Mouse (Mus musculus) CH12.LX (cell line): ENCODE data around the gene Gbp2b. TPM values are rescaled to one million over a fixed set of nuclear protein-coding genes. Genes with fewer than 3 reads are reported as not detected.
A peak's percentile ranks its signal among the peaks of the same experiment; 100 is the strongest.
"Not testable (repeated sequence)": the region's sequence is repeated elsewhere in the genome, so short reads cannot be mapped to it uniquely, and the experiment has no call there.

Experiments
- DNase-seq: peaks from one replicate; pipeline ENCODE4 v3.0.0-alpha.2; 2013; ENCODE audit errors: extremely low read depth
- H3K27ac ChIP-seq: 2 replicates; pipeline ENCODE4 v1.5.1; 2012; ENCODE audit warnings: low read depth, mild to moderate bottlenecking, control low read depth, moderate library complexity; ENCODE audit not compliant: insufficient read depth
- H3K27me3 ChIP-seq: replicated peaks from 2 replicates; pipeline ENCODE3; 2012; ENCODE audit warnings: inconsistent platforms
- H3K36me3 ChIP-seq, 2 experiments: replicated peaks in 1 of 2; 2 replicates each; pipeline versions ENCODE3 to v1.6.1; 2012; ENCODE audit warnings: inconsistent platforms in 1 of 2, low read length in 1 of 2, mild to moderate bottlenecking in 1 of 2, mixed read lengths in 1 of 2, moderate library complexity in 1 of 2; ENCODE audit not compliant: control insufficient read depth in 1 of 2, insufficient read depth in 1 of 2
- H3K4me1 ChIP-seq, 2 experiments: 2 replicates each; pipeline ENCODE4 v1.6.1; 2012; ENCODE audit warnings: inconsistent platforms in 1 of 2, moderate library complexity in 1 of 2; ENCODE audit not compliant: insufficient read depth in 2 of 2, control insufficient read depth in 1 of 2
- H3K4me2 ChIP-seq: 2 replicates; pipeline ENCODE4 v1.6.1; 2012; ENCODE audit warnings: low read depth, mild to moderate bottlenecking, control low read depth; ENCODE audit not compliant: poor library complexity, insufficient read depth, severe bottlenecking
- H3K4me3 ChIP-seq, 3 experiments: fragments of 150-350 bp in 1 of 3; sonication (generic) in 1 of 3; replicated peaks in 1 of 3; 2 replicates each; pipeline versions ENCODE3 to v1.5.1; 2011 to 2012; ENCODE audit warnings: low read depth in 2 of 3, low read length in 2 of 3, mild to moderate bottlenecking in 2 of 3, moderate library complexity in 2 of 3, control low read depth in 1 of 3, improper control_type of control experiment in 1 of 3, inconsistent platforms in 1 of 3, mixed read lengths in 1 of 3; ENCODE audit not compliant: poor library complexity in 1 of 3
- H3K79me2 ChIP-seq: replicated peaks from 2 replicates; pipeline ENCODE4 v1.6.1; 2012; ENCODE audit warnings: mild to moderate bottlenecking, moderate library complexity; ENCODE audit not compliant: control insufficient read depth, poor library complexity, insufficient read depth, severe bottlenecking; ENCODE audit errors: extremely low read depth
- H3K9ac ChIP-seq: 2 replicates; pipeline ENCODE4 v1.6.1; 2012; ENCODE audit warnings: low read depth, mild to moderate bottlenecking, control low read depth, moderate library complexity; ENCODE audit not compliant: insufficient read depth
- H3K9me3 ChIP-seq: replicated peaks from 2 replicates; pipeline ENCODE3; 2012; ENCODE audit warnings: low read length, inconsistent platforms, mixed read lengths
- CHD1 ChIP-seq: IDR thresholded peaks from 2 replicates; pipeline ENCODE4 v1.6.1; 2012; ENCODE audit warnings: low read depth, low read length, improper control_type of control experiment, inconsistent platforms
- CHD2 ChIP-seq: IDR thresholded peaks from 2 replicates; pipeline ENCODE4 v1.6.1; 2011; ENCODE audit warnings: low read length, improper control_type of control experiment
- CTCF ChIP-seq, 2 experiments: IDR thresholded peaks in 1 of 2; conservative IDR thresholded peaks in 1 of 2; 2 replicates each; pipeline ENCODE4 v1.5.1; 2011 to 2012; ENCODE audit warnings: low read depth in 2 of 2, low read length in 2 of 2, improper control_type of control experiment in 1 of 2, inconsistent platforms in 1 of 2, mild to moderate bottlenecking in 1 of 2, moderate library complexity in 1 of 2
- E2F4 ChIP-seq: IDR thresholded peaks from 2 replicates; pipeline ENCODE4 v1.6.1; 2011; ENCODE audit warnings: low read depth, low read length, improper control_type of control experiment; ENCODE audit not compliant: insufficient replicate concordance
- ELF1 ChIP-seq: IDR thresholded peaks from 2 replicates; pipeline ENCODE4 v1.6.1; 2014; ENCODE audit warnings: low read depth, mild to moderate bottlenecking, inconsistent platforms, low read length, improper control_type of control experiment
- EP300 ChIP-seq: IDR thresholded peaks from 2 replicates; pipeline ENCODE4 v1.6.1; 2011; ENCODE audit warnings: low read length, improper control_type of control experiment
- HCFC1 ChIP-seq: IDR thresholded peaks from 2 replicates; pipeline ENCODE4 v1.6.1; 2012; ENCODE audit warnings: low read depth, mild to moderate bottlenecking, inconsistent platforms, low read length, improper control_type of control experiment
- MAX ChIP-seq: IDR thresholded peaks from 2 replicates; pipeline ENCODE4 v1.6.1; 2011; ENCODE audit warnings: low read length, improper control_type of control experiment
- MAZ ChIP-seq: IDR thresholded peaks from 2 replicates; pipeline ENCODE4 v1.6.1; 2012; ENCODE audit warnings: low read depth, mild to moderate bottlenecking, inconsistent platforms, low read length, improper control_type of control experiment, moderate library complexity
- MEF2A ChIP-seq: IDR thresholded peaks from 2 replicates; pipeline ENCODE4 v1.6.1; 2014; ENCODE audit warnings: low read depth, mild to moderate bottlenecking, inconsistent platforms, low read length, improper control_type of control experiment, borderline replicate concordance
- MXI1 ChIP-seq: IDR thresholded peaks from 2 replicates; pipeline ENCODE4 v1.6.1; 2011; ENCODE audit warnings: mild to moderate bottlenecking, low read depth, low read length, improper control_type of control experiment
- POLR2A ChIP-seq: IDR thresholded peaks from 2 replicates; pipeline ENCODE4 v1.6.1; 2011; ENCODE audit warnings: low read depth, mild to moderate bottlenecking, improper control_type of control experiment, low read length
- RAD21 ChIP-seq: IDR thresholded peaks from 2 replicates; pipeline ENCODE4 v1.6.1; 2011; ENCODE audit warnings: low read depth, mild to moderate bottlenecking, low read length, improper control_type of control experiment, moderate library complexity
- RCOR1 ChIP-seq: conservative IDR thresholded peaks from 2 replicates; pipeline ENCODE4 v1.6.1; 2012; ENCODE audit warnings: low read depth, mild to moderate bottlenecking, inconsistent platforms, low read length, improper control_type of control experiment
- TBP ChIP-seq: conservative IDR thresholded peaks from 2 replicates; pipeline ENCODE4 v1.6.1; 2011; ENCODE audit warnings: low read depth, low read length, improper control_type of control experiment
- TCF12 ChIP-seq: IDR thresholded peaks from 2 replicates; pipeline ENCODE4 v1.6.1; 2014; ENCODE audit warnings: low read depth, mild to moderate bottlenecking, inconsistent platforms, low read length, improper control_type of control experiment
- UBTF ChIP-seq: IDR thresholded peaks from 2 replicates; pipeline ENCODE4 v1.6.1; 2012; ENCODE audit warnings: low read depth, mild to moderate bottlenecking, inconsistent platforms, low read length, improper control_type of control experiment, moderate library complexity
- ZC3H11A ChIP-seq: IDR thresholded peaks from 2 replicates; pipeline ENCODE4 v1.6.1; 2012; ENCODE audit warnings: low read depth, mild to moderate bottlenecking, inconsistent platforms, low read length, improper control_type of control experiment
- dilution Hi-C: fragments of 300-500 bp; cut with MboI; formaldehyde crosslinking; loops from 2 replicates; pipeline ENCODE4 v1.14.3; 2020; ENCODE audit warnings: low sequenced_read_pairs; ENCODE audit not compliant: extremely low pct_unique_long_range_greater_than_20kb, extremely low pct_ligation_motif_present
- in situ Hi-C: fragments of 300-500 bp; cut with MboI; formaldehyde crosslinking; loops from 3 replicates; pipeline ENCODE4 v1.14.3; 2019; ENCODE audit warnings: low sequenced_read_pairs, low pct_ligation_motif_present, low pct_unique_long_range_greater_than_20kb, mixed read lengths
- polyA plus RNA-seq: library from polyadenylated mRNA; unstranded; fragments of >175 nt; gene quantifications from 2 replicates; pipeline ENCODE4 v1.2.1, GENCODE M21; 2012; ENCODE audit warnings: low read depth; ENCODE audit not compliant: insufficient read length
- total RNA-seq, 2 experiments: library from RNA; depleted of rRNA; stranded (reverse); fragments of 300-350 nt in 1 of 2; fragments of >200 nt in 1 of 2; gene quantifications; 2 replicates each; pipeline ENCODE4 v1.2.3; 2012 to 2014

Gbp2b gene
- total and polyA plus RNA-seq, 3 experiments, result 0.04 to 0.74 (median 0.41) TPM

GRCm38 (mm10) chr3:142561045-142561646 is 33.5 kb upstream of the Gbp2b start (continued):
- TF ChIP-seq HCFC1 (no peak), E2F4 (no peak), RCOR1 (no peak)

GRCm38 (mm10) chr3:142561666-142562065 is 33.0 kb upstream of the Gbp2b start:
- peaks cover 18% of the 10 kb centered on the region for H3K79me2 ChIP-seq
- no peaks in the 10 kb centered on the region for H3K9me3 ChIP-seq
- H3K4me2 ChIP-seq, result peak overlapping the region; percentile 97
- H3K4me3 ChIP-seq, result peak overlapping the region; percentile 55 to 69 (median 64)
- peaks cover 12 to 35% of the 10 kb centered on the region in 2 experiments for H3K4me1 ChIP-seq
- dilution Hi-C loops, result no loop called here
- peaks cover 23 to 40% of the 10 kb centered on the region in 2 experiments for H3K36me3 ChIP-seq
- DNase-seq, result peak; percentile 48
- peak overlapping the region; percentile 78 for H3K9ac ChIP-seq
- no peaks in the 10 kb centered on the region for H3K27me3 ChIP-seq
- no peak overlapping the region for H3K27ac ChIP-seq
- TF ChIP-seq MEF2A (no peak), ELF1 (peak; percentile 16; the same call in 1 of the 2 replicates), HCFC1 (no peak), CTCF (conservative IDR thresholded peaks at IDR 0.05 in 1 of 2, IDR thresholded peaks at IDR 0.05 in 1 of 2; ENCODE audit: low read depth in 2 of 2, low read length in 2 of 2) (0 out of 4 replicates have a peak, but pooled peaks of 1 of the 2 experiments have one; percentile 7), TBP (0 out of 2 replicates have a peak, but pooled peaks have one; percentile 54), CHD2 (no peak)
- in situ Hi-C loops, result loop anchor here (5.0 to 10.0 kb wide), 2 partner anchors 69 to 143 kb away; partner anchors contain the start of genes Gbp5 and Kyat3

GRCm38 (mm10) chr3:142567490-142567889 is 27.2 kb upstream of the Gbp2b start:
- H3K27me3 ChIP-seq, DNase-seq, H3K9ac ChIP-seq, H3K27ac ChIP-seq, H3K4me2 ChIP-seq, H3K9me3 ChIP-seq, H3K4me3 ChIP-seq, dilution Hi-C loops, H3K79me2 ChIP-seq: not testable (repeated sequence)
- Histone ChIP-seq H3K36me3 (peaks cover 67 to 94% of the 10 kb centered on the region in 2 experiments), H3K4me1 (peaks cover 6 to 17% of the 10 kb centered on the region in 2 experiments; a peak in 3 of 4 replicates)
- in situ Hi-C loops, result loop anchor here (10.0 kb wide), 1 partner anchor 137 kb away; the partner anchor contains the start of gene Kyat3

GRCm38 (mm10) chr3:142570738-142571137 is 23.9 kb upstream of the Gbp2b start:
- Histone ChIP-seq H3K9me3 (no peaks in the 10 kb centered on the region), H3K79me2 (no peaks in the 10 kb centered on the region), H3K4me1 (no peaks in the 10 kb centered on the region; a peak in 1 of 4 replicates), H3K36me3 (peaks cover 58 to 87% of the 10 kb centered on the region in 2 experiments), H3K27me3 (no peaks in the 10 kb centered on the region), H3K9ac (no peak overlapping the region), H3K4me3 (no peak overlapping the region), H3K4me2 (no peak overlapping the region), H3K27ac (no peak overlapping the region)
- no peak for DNase-seq
- dilution Hi-C loops, result no loop called here
- TF ChIP-seq MXI1 (no peak), TBP (no peak), RAD21 (no peak), E2F4 (no peak), UBTF (no peak), TCF12 (no peak), CTCF (conservative IDR thresholded peaks at IDR 0.05 in 1 of 2, IDR thresholded peaks at IDR 0.05 in 1 of 2; ENCODE audit: low read depth in 2 of 2, low read length in 2 of 2) (no peak), CHD1 (no peak), ZC3H11A (no peak), MAZ (no peak), MAX (no peak), EP300 (no peak), POLR2A (no peak), HCFC1 (no peak)
- in situ Hi-C loops, result no loop called here
